Mouse (Mus musculus) common myeloid progenitor, adult 5-6 weeks (primary cell): ENCODE results near the gene Tmem44. TPM values are rescaled to one million over a fixed set of nuclear protein-coding genes. Genes with fewer than 3 reads are reported as not detected.
"Not testable (repeated sequence)": the region's sequence is repeated elsewhere in the genome, so short reads cannot be mapped to it uniquely, and the experiment has no call there.

ENCODE experiments used
- ATAC-seq: replicated peaks from 2 replicates; pipeline ENCODE4 v1.8.0; 2016; ENCODE audit warnings: low read depth, mild to moderate bottlenecking, moderate TSS enrichment, inconsistent platforms; ENCODE audit not compliant: poor library complexity, severe bottlenecking
- total RNA-seq: library from RNA; stranded (forward); fragments of 200-1000, 187-1606 nt; gene quantifications from 2 replicates; pipeline ENCODE4 v1.2.3, GENCODE M21; 2017

Tmem44 gene
- total RNA-seq, 1 experiment from 2014 or later, result 0.23 TPM

- ATAC-seq, result peak; percentile 43
Measured at GRCm38 (mm10) chr16:30502221-30502891, 48.3 kb downstream of the Tmem44 start.

- no peak for ATAC-seq
Measured at GRCm38 (mm10) chr16:30501621-30502020, 49.0 kb downstream of the Tmem44 start.

DNA sequence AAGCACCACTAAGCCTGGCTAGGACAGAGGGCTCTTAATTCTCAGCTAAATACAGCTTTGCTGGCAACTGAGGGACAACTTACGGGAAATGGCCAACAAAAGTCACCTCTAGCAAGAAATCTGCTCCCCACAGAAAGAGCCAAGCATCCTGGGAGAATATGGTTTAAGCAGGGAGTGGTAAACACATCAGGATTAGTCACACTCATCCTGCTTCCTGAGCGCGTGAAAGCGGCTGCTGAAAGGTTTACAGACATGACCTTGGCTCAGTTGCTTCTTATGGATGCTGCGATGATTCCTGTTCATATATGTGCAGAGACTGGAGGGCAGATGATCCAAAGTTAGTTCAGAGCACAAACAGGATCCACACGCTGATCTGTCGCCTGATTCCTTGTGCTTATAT is 50.4 kb downstream of the Tmem44 start:
- ATAC-seq, result no peak

DNA sequence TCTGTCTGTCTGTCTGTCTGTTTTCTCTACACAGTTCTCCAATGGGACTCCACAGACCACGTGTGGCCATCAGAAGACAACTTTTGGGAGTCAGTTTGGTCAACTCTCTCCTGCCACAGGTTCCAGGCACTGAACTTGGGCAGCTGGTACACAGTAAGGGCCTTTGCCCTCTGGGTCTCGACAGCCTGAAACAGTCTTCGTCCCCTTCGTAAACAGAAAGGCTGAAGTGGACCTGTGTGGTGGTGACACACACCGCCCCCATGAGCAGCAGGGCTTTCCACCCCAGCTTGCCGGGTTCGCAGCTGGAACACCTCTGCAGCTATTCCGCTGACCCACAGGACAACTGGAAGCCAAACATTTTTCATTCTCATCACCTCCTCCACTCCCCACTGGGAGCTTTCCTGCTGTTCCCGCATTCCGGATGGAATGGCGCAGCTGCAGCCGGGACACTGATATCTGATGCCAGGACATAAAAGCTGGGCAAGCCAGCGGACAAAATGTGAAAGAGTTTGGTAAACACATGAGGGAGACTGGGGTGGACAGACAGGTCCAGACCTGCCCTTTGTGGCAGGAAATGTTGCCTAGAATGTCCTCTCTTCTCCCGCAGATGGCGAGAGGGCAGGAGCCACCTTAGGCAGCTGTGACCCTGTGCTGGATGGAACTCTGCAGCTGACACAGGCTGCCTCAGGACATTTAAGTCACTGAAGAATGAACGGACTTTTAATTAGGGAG is 51.4 kb downstream of the Tmem44 start:
- no peak for ATAC-seq

DNA sequence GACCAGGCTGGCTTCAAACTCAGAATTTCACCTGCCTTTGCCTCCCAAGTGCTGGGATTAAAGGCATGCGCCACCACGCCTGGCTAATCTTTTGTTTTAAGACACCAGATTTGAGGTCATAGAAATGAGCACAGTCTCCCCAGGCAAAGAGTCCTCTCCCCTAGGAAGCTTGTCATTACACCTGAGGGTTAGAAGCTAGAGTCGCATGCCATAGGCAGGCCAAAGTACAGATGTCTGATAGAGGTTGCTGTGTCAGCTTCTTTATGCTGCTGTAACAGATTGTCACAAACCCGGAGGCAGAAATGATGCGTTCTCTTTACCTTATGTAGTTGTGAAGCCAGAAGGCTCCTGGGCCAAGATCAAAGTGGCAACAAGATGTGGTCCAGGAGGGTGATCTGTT is 53.3 kb downstream of the Tmem44 start:
- ATAC-seq, result no peak

DNA sequence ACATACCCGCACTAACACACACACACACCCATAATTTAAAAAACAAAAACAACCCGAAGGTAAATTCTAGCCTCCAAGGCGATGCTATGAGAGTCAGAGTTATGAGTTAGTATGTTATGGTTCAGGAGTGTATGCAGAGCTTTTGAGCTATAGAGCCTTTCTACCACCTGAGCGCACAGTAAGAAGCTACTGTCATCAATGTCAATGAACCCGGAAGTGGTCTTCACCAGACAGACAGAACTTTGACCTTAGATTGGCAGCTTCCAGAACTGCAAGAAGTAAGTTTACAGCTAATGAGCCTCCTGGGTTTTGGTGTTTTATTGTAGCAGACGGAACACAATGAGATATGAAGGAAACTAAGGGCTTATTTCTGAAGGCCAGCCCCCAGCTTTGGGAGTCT is 55.8 kb downstream of the Tmem44 start:
- ATAC-seq, result no peak

- no peak for ATAC-seq
Measured at GRCm38 (mm10) chr16:30491742-30492141, 58.9 kb downstream of the Tmem44 start.

DNA sequence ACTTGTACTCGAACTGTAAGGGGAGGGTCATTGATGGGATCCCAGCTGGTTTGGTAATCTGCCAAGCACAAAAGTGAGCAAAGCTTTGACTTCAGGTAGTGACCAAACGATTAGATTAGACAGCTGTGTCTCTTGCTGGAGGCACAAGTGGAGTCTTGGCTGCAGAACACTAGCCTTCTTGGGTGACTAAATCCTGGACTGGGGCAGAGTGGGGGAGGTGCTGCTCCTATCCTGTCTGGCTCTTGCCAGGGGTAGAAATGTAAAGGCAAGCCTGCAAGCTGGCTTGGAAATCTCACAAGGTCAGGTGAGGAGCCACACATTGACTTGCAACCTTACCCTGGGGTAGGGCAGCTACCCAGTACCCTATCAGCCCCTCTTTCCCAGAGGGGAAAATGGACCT is 59.9 kb downstream of the Tmem44 start:
- no peak for ATAC-seq

DNA sequence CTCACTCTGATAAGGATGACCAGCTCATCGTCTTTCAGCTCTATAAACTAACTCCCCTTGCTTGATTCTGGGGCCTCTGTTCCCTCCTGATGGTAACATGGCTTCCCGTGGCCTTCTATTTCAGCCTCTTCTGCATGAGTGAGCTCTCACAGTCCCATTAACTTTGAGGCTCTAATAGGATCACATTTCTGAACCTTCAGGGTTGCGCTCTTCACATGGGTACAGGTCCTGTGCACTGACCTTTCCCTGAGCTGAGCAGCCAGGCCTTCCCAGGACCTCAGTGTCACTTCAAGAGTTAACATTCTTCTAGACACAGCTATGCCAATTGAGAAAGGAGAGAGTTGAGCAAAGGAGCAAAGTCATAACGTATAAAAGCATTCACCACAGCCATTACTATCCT is 60.3 kb downstream of the Tmem44 start:
- no peak for ATAC-seq

GRCm38 (mm10) chr16:30489662-30490061 is 61.0 kb downstream of the Tmem44 start:
- ATAC-seq, result no peak

DNA sequence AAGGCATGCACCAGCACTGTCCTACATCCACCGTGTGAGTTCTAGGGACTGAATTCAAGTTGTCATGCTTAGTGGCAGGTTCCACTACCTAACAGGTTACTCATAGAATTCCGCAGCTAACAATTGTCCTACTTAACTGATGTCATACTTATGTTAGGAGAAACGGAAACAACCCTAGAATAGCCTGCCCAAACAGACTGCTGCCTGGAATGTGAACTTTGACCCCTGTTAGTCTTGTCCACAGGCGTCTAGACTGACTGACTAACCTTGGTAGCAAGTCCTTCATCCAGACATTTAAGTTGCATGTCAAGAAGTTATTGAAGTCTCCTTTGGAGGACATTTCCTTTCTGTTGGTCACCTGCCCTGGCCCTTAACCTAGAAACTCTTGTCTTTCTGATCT is 64.1 kb downstream of the Tmem44 start:
- ATAC-seq, result no peak

- no peak for ATAC-seq
Measured at GRCm38 (mm10) chr16:30477791-30478190, 72.9 kb downstream of the Tmem44 start.

- no peak for ATAC-seq
Measured at GRCm38 (mm10) chr16:30477006-30477405, 73.6 kb downstream of the Tmem44 start.

DNA sequence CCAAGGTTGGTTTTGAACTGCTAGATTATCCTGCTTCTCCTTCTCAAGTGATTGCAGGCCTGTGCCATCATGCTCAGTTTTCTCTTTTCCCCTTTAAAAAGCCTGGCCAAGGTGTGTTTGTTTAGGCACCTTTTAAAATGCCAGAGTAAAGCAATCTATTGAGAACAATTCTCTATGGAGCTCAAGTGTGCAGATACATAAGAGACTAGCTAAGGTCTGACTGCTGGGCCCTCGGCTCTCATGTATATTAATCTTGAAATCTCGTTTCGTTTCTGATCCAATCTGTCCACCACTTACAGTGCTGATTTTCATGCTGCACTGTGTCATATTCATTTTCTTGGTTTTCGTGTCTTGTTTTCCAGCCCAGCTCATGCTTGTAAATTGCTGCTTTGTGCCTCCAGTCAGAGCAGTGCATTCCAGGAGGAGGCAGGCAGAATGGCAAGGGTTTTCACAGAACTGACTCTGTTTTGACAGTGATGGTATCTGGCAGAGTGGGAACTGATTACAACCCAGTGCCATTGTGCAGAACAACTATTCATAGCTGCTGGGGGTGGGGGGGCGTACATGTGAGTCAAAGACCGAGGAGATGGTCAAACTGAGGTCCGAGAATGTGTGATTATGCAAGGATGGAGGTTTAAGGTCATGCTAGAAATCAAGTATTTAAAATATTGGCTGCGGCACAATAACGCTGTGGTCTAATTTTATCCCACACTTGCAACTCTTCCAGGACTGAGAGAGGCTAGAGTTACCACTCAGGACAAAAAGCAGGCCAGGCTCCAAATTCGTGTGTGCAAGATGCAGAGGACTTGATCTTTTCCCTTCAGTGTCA is 74.8 kb downstream of the Tmem44 start:
- ATAC-seq, result no peak

DNA sequence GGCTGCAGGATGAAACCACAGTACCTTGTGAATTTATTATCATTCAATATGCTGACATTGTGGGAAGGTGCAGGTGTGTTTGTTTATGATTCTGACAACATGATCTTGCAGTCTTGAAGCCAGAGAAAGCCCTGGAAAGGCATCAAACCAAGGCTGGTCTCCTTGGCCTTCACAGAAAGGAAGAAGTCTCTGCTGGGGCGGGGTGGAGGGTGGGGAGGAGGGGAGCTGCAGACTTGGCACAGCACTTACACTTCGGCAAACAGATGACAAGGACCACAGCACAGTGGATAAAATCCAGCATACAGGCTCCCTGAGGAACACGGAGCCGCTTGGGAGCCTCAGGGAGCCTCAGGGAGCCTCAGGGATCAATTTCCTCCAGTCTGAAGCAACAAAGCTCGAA is 78.2 kb downstream of the Tmem44 start:
- ATAC-seq, result no peak

- no peak for ATAC-seq
Measured at GRCm38 (mm10) chr16:30471912-30472311, 78.7 kb downstream of the Tmem44 start.

DNA sequence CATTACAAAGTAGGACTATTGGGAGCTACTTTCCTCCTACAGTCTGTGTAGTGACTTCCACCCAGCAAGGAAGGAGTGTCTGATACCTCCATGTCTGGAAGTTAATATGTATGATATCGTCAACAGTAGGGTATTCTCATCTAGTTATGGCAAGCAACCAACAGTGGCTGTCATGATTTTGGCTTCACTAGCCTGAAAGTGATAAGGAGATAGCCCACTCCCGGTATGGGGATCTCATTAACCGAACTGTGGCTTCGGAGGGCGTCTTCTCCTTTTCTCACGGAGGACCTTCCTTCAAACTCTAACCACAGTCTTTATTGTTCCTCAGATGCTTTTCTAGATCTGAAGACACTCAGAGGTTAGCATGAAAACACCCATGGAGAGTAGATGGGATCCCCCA is 81.7 kb downstream of the Tmem44 start:
- ATAC-seq, result no peak

DNA sequence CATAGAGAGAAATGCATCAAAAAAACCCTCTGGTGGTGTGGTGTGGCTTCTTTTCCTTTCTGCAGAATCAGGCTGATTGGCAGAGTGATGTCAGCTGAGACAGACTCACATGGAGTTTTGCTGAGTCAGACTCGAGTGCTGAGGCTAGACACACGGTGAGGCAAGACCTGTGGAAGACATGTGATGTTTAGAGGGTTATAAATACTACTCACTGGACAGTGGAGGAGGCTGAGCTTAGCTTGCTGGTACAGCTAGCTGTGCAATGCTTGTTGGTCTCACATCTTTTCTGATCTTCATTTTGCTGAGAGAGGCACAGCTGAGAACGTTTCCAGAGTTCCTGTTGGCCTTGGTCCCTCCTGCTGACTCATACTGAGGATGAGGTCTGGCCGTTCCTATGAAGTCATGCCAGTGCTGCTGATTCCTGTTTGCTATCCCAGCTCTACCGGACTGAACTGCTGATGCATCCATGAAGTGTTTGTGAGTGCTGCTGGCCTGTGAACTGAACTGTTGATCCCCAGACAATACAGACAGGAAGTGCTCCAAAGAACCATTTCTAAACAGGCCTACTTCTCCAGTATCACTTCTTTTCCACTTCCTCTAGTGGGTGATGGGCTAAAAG is 84.9 kb downstream of the Tmem44 start:
- no peak for ATAC-seq

DNA sequence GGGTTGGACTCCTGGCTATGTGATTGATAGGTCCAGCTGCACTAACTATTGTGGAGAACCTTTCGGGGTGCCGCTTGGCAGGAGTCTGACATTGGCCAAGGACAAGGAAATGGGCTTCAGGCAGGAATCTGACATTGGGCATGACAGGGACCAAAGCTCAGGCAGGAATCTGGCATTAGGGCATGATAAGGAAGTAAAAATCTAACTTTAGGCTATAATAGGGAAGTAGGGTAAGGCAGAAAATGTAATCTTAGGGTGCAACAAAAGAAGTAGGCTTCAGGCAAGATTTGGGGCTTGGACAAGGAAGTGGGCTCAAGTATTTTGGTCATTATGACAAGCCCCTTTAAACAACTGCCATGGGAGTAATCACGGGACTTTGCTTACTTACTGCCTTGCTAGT is 85.9 kb downstream of the Tmem44 start:
- ATAC-seq, result not testable (repeated sequence)
